Mouse (Mus musculus): ENCODE measurements at regions not wholly inside any gene's neighbourhood (a gene's known extent, or its start where the extent isn't known, plus 50 kb on each side); places are given as distances from the start of the nearest gene placed in this dataset.
"Not testable (repeated sequence)": the region's sequence is repeated elsewhere in the genome, so short reads cannot be mapped to it uniquely, and the experiment has no call there.

DNA sequence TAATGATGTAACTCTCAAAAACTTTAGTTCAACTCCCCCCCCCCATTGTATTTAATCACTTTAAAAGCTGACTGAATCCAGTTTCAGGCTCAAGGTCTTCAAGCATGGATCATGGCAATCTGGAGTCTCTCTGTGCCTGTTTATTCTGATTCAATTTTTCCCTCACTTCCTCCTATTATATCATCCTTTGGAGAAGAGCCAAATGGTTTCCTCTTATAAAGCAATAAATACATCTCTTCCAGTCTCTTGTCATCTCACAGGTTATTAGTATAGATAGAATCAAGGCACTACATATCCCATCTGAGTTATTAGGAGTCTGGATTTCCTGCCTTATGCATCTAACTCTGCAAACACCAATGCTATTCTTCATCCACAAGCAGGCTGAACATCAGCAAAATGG lies 530.2 kb upstream of the Pdcd1 start:
- no peak overlapping the region for H3K4me3 ChIP-seq
- intact Hi-C loops (cut with DNase I): no loop called here
- no peak for DNase-seq (ENCODE audit: extremely low spot score in 1 of 2, low spot score in 2 of 2)
- no peak for TF ChIP-seq CTCF (IDR thresholded peaks at IDR 0.05)
- H3K27ac ChIP-seq: no peak overlapping the region

GRCm38 (mm10) chr1:94581650-94582405 lies 529.5 kb upstream of the Pdcd1 start:
- no peak overlapping the region for H3K27ac ChIP-seq
- intact Hi-C loops (cut with DNase I): no loop called here
- no peak for DNase-seq (ENCODE audit: extremely low spot score in 1 of 2, low spot score in 2 of 2)
- no peak overlapping the region for H3K4me3 ChIP-seq
- TF ChIP-seq CTCF (IDR thresholded peaks at IDR 0.05): no peak

- no peak for TF ChIP-seq CTCF (IDR thresholded peaks at IDR 0.05)
- intact Hi-C loops (cut with DNase I): no loop called here
- no peak overlapping the region for H3K4me3 ChIP-seq
- DNase-seq (ENCODE audit: extremely low spot score in 1 of 2, low spot score in 2 of 2): no peak
- no peak overlapping the region for H3K27ac ChIP-seq
Observed at GRCm38 (mm10) chr1:94532773-94533541, 480.6 kb upstream of the Pdcd1 start.

- Histone ChIP-seq H3K4me3 (no peak overlapping the region), H3K27ac (no peak overlapping the region)
- no peak for TF ChIP-seq CTCF (IDR thresholded peaks at IDR 0.05)
- DNase-seq (ENCODE audit: extremely low spot score in 1 of 2, low spot score in 2 of 2): no peak
- intact Hi-C loops (cut with DNase I): no loop called here
Observed at GRCm38 (mm10) chr1:94504080-94504520, 451.7 kb upstream of the Pdcd1 start.

GRCm38 (mm10) chr1:94503379-94504079 lies 451.2 kb upstream of the Pdcd1 start:
- Histone ChIP-seq H3K4me3 (no peak overlapping the region), H3K27ac (no peak overlapping the region)
- DNase-seq (ENCODE audit: extremely low spot score in 1 of 2, low spot score in 2 of 2): no peak
- no peak for TF ChIP-seq CTCF (IDR thresholded peaks at IDR 0.05)
- intact Hi-C loops (cut with DNase I): no loop called here

DNA sequence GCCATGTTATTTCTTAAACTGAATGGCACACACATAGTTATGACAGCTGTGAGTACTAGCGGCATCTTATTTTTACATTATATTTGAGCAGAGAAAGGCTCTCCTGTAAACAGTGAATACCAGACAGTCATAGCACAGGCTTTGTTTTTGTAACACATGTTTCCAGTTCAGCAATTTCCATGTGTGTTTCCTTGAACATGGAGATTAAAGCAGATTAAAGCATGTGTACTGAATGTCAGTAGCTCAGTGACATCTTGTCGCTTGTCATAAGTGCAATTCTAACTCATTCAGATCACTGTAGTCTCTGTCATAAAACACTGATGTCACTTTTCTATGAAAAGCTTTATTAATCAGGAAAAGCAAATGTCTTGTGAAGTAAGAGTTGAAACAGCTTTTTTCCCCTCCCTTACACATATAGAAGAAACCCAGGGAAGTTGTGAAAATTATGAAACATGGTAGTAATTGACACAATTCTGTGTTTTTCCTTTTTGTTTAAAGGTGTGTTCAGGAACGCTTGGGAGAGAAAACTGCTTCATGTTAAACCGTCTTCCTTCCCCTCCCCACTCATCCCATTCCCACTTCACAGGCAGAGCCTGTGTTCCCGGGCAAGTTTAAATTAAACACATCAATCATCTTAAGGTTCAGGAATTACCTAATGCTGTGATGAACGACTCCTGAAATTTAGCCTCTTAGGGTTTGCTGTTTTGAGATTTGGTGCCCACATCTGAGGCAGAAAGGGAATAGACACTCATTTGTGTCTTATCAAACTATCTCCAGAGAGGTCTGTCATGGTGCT lies 449.9 kb upstream of the Pdcd1 start:
- intact Hi-C loops (cut with DNase I): no loop called here
- no peak overlapping the region for H3K4me3 ChIP-seq
- no peak for TF ChIP-seq CTCF (IDR thresholded peaks at IDR 0.05)
- no peak for DNase-seq (ENCODE audit: extremely low spot score in 1 of 2, low spot score in 2 of 2)
- no peak overlapping the region for H3K27ac ChIP-seq

- no peak for DNase-seq (ENCODE audit: extremely low spot score in 1 of 2, low spot score in 2 of 2)
- no peak for TF ChIP-seq CTCF (IDR thresholded peaks at IDR 0.05)
- H3K27ac ChIP-seq: no peak overlapping the region
- intact Hi-C loops (cut with DNase I): no loop called here
- no peak overlapping the region for H3K4me3 ChIP-seq
Observed at GRCm38 (mm10) chr1:94496992-94497391, 444.6 kb upstream of the Pdcd1 start.

- H3K27ac ChIP-seq: no peak overlapping the region
- no peak for TF ChIP-seq CTCF (IDR thresholded peaks at IDR 0.05)
- intact Hi-C loops (cut with DNase I): no loop called here
- no peak for DNase-seq (ENCODE audit: extremely low spot score in 1 of 2, low spot score in 2 of 2)
- H3K4me3 ChIP-seq: no peak overlapping the region
Observed at GRCm38 (mm10) chr1:94496341-94496740, 444.0 kb upstream of the Pdcd1 start.

DNA sequence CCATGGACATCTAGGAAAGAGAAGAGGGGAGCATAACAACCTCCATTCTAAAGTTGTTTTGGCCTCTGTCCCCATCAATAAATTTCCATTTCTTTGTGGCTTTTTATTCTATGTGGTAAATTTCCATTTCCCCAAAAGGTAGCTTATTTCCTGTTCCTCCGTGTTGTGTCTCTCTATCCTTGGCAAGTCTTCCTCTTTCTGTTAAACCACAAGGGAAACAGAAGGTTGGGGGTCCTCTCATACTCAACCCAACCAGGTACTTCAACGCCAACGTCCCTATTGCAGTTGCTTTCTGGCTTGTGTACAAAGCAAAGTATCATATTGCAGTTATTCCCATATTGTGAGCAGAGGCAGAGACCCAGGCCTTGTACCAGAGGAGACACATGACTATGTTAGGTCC lies 434.7 kb upstream of the Pdcd1 start:
- TF ChIP-seq CTCF (IDR thresholded peaks at IDR 0.05): no peak
- Histone ChIP-seq H3K27ac (no peak overlapping the region), H3K4me3 (no peak overlapping the region)
- no peak for DNase-seq (ENCODE audit: extremely low spot score in 1 of 2, low spot score in 2 of 2)
- intact Hi-C loops (cut with DNase I): no loop called here

DNA sequence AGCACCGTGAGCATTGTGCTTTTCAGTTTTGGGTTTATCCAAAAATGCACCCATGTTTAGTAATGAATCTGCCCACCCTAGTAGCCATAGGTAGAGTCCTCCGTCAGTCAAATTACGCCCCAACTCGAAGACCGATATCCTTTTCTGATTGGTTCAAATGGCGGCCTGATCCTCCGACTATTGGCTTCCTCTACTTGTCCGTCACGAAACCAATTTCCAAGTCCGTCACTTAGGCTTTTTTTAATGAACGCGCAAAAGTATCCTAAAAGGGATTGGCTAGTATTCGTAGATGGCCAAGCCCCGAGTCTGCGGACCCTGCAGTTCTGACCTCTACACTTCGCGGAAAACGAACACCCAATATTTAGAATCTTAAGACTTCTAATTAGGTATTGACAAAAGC lies 417.5 kb upstream of the Pdcd1 start:
- intact Hi-C loops (cut with DNase I); H3K4me3 ChIP-seq; H3K27ac ChIP-seq: not testable (repeated sequence)
- peak; percentile 13 to 20 for DNase-seq (ENCODE audit: extremely low spot score in 1 of 2, low spot score in 2 of 2)

DNA sequence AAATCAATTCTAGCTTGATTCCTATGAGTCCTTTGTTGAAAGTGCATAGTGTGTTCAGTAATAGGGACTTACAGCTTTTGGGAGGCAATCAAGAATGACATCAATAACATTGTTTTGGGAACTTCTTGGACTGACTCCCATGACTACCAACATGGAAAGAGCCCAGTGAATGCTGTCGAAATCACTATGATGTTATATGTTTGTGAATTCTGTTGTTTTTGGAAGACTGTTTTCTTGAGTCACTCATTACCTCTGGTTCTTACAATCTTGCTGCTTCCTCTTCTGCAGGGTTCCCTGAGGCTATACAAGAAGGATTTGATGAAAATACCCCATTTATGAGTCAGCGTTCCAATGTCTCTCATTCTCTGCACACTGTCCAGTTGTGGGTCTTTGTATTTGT lies 371.4 kb upstream of the Pdcd1 start:
- H3K27ac ChIP-seq: no peak overlapping the region
- no peak overlapping the region for H3K4me3 ChIP-seq
- intact Hi-C loops (cut with DNase I): no loop called here
- DNase-seq (ENCODE audit: extremely low spot score in 1 of 2, low spot score in 2 of 2): no peak
- TF ChIP-seq CTCF (IDR thresholded peaks at IDR 0.05): no peak
